Mouse (Mus musculus) ES-E14 (cell line): ENCODE measurements at regions not wholly inside any gene's neighbourhood (a gene's known extent, or its start where the extent isn't known, plus 50 kb on each side); places are given as distances from the start of the nearest gene placed in this dataset.

ENCODE experiments used
- DNase-seq: peaks from one replicate; pipeline ENCODE4 v3.0.0-alpha.2; 2013; ENCODE audit warnings: low read depth, low spot score
- H3K27ac ChIP-seq: 2 replicates; pipeline ENCODE4 v1.5.1; 2012; ENCODE audit warnings: low read depth, mild to moderate bottlenecking, low read length, moderate library complexity, mixed read lengths; ENCODE audit not compliant: poor library complexity, insufficient read depth, severe bottlenecking
- H3K36me3 ChIP-seq: 2 replicates; pipeline ENCODE4 v1.6.1; 2012; ENCODE audit warnings: mild to moderate bottlenecking, low read length, moderate library complexity, mixed read lengths; ENCODE audit not compliant: control insufficient read depth, poor library complexity, insufficient read depth, severe bottlenecking
- H3K4me1 ChIP-seq, 2 experiments: fragments of 150-350 bp in 1 of 2; sonication (generic) in 1 of 2; 2 replicates each; pipeline ENCODE4 v1.6.1; 2012; ENCODE audit warnings: low read length in 2 of 2, mild to moderate bottlenecking in 1 of 2, mixed read lengths in 1 of 2; ENCODE audit not compliant: control insufficient read depth in 2 of 2, insufficient read depth in 2 of 2, poor library complexity in 1 of 2
- H3K4me3 ChIP-seq, 2 experiments: fragments of 150-350 bp in 1 of 2; sonication (generic) in 1 of 2; 2 replicates each; pipeline ENCODE4 v1.5.1; 2012; ENCODE audit warnings: low read length in 2 of 2, low read depth in 1 of 2, mild to moderate bottlenecking in 1 of 2, mixed read lengths in 1 of 2; ENCODE audit not compliant: insufficient read depth in 1 of 2, poor library complexity in 1 of 2, severe bottlenecking in 1 of 2
- H3K9ac ChIP-seq: 2 replicates; pipeline ENCODE4 v1.6.1; 2012; ENCODE audit warnings: low read depth, mild to moderate bottlenecking, low read length, mixed read lengths; ENCODE audit not compliant: poor library complexity, insufficient read depth, severe bottlenecking
- H3K9me3 ChIP-seq: fragments of 150-350 bp; sonication (generic); 2 replicates; pipeline ENCODE4 v1.6.1; 2012; ENCODE audit warnings: low read depth, mild to moderate bottlenecking, low read length; ENCODE audit not compliant: control insufficient read depth, insufficient read depth
- CHD2 ChIP-seq: IDR thresholded peaks from 2 replicates; pipeline ENCODE4 v1.6.1; 2014; ENCODE audit warnings: mild to moderate bottlenecking, low read depth, low read length, inconsistent platforms
- HCFC1 ChIP-seq: IDR thresholded peaks from 2 replicates; pipeline ENCODE4 v1.6.1; 2012; ENCODE audit warnings: low read length, inconsistent platforms, borderline replicate concordance; ENCODE audit not compliant: insufficient read depth
- MAFK ChIP-seq: IDR thresholded peaks from 2 replicates; pipeline ENCODE4 v1.6.1; 2014; ENCODE audit warnings: mild to moderate bottlenecking, low read depth, low read length, inconsistent platforms; ENCODE audit not compliant: insufficient read depth
- ZC3H11A ChIP-seq: IDR thresholded peaks from 2 replicates; pipeline ENCODE4 v1.6.1; 2012; ENCODE audit warnings: low read depth, mild to moderate bottlenecking, inconsistent platforms, low read length, borderline replicate concordance
- ZNF384 ChIP-seq: IDR thresholded peaks from 2 replicates; pipeline ENCODE4 v1.6.1; 2012; ENCODE audit warnings: low read depth, low read length, inconsistent platforms
- in situ Hi-C, 2 experiments: fragments of 600-800 bp; cut with MboI; formaldehyde crosslinking; loops; one replicate each; pipeline ENCODE4 v1.15.1; 2025; ENCODE audit warnings: low sequenced_read_pairs in 2 of 2, inconsistent platforms in 1 of 2; ENCODE audit not compliant: unreplicated experiment in 2 of 2

DNA sequence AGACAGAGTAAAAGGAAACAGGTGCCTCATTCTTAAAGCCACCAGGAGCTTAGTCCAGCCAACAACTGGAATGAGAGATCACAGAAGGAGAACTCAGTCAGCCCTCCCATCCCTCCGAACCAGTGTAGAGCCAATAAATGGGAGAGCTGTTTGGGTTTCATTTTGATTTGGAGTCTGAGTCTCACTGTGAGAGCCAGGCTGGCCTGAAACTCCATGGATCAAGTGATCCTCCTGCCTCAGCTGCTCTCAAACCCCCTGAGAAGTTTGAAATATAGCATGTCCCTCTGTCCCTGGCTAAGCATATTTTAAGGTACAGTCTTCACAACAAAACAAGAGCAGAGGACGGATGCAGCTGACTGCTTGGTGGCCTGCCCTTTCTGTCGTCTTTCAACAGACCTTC lies 107.3 kb upstream of the Agap1 start:
- H3K36me3 ChIP-seq, result no peaks in the 10 kb centered on the region
- in situ Hi-C loops, result no loop called here

GRCm38 (mm10) chr1:89352936-89353335 lies 101.7 kb upstream of the Agap1 start:
- Histone ChIP-seq H3K36me3 (no peaks in the 10 kb centered on the region), H3K4me1 (no peaks in the 10 kb centered on the region), H3K4me3 (no peak overlapping the region), H3K9ac (no peak overlapping the region), H3K27ac (no peak overlapping the region), H3K9me3 (no peaks in the 10 kb centered on the region)
- in situ Hi-C loops, result no loop called here
- TF ChIP-seq ZC3H11A (no peak), MAFK (no peak), HCFC1 (no peak), ZNF384 (no peak), CHD2 (no peak)
- DNase-seq, result no peak

More for the DNA sequence above, 107.3 kb upstream of the Agap1 start:
- Histone ChIP-seq H3K9me3 (no peaks in the 10 kb centered on the region), H3K4me1 (no peaks in the 10 kb centered on the region), H3K9ac (no peak overlapping the region), H3K4me3 (no peak overlapping the region), H3K27ac (no peak overlapping the region)
- DNase-seq, result no peak
- TF ChIP-seq MAFK (no peak), ZNF384 (no peak), HCFC1 (no peak), ZC3H11A (no peak), CHD2 (no peak)

GRCm38 (mm10) chr1:89359257-89359656 lies 95.3 kb upstream of the Agap1 start:
- no peaks in the 10 kb centered on the region for H3K9me3 ChIP-seq
- TF ChIP-seq MAFK, result no peak
- TF ChIP-seq CHD2, result no peak
- TF ChIP-seq ZNF384, result no peak
- TF ChIP-seq HCFC1, result no peak
- no peak for TF ChIP-seq ZC3H11A
- no peak overlapping the region for H3K9ac ChIP-seq
- no peak for DNase-seq
- in situ Hi-C loops, result no loop called here
- no peaks in the 10 kb centered on the region for H3K36me3 ChIP-seq
- H3K4me3 ChIP-seq, result no peak overlapping the region
- H3K4me1 ChIP-seq, result no peaks in the 10 kb centered on the region
- H3K27ac ChIP-seq, result no peak overlapping the region

DNA sequence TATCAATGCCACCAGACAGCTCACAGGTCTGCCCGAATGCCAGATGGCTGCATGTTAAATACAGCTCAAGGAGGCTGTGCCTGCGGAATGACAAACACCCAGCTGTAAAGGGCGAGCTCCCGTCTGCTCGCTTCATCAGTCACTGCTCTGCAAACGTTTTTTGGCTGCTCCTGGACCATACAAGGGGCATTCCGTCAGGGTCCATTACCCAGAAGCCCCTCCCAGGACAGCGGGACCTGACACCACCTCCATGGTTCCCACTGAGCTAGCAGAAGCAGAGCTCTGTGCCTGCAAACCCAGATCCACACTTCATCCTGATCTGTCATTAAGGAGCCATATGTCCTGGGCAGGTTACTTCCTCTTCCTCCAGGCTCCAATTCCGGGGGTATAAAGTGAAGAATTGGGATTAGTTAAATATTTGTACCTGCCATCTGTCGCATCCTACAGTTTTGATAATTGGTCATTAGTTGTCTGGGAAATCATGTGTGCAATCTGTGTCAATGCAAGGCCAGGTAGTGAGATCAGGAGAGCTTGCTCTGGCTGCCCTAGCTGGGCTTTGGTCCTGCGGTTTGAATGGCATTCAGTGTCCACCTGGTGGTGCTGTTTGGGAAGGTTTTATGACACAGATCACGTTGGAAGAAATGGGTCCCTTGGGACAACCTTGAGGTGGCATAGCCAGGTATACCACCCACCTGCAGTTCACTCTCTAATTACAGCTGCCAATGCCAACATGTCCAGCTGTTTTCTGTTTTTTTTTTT lies 89.9 kb upstream of the Agap1 start:
- H3K9ac ChIP-seq, result no peak overlapping the region
- in situ Hi-C loops, result no loop called here
- H3K36me3 ChIP-seq, result no peaks in the 10 kb centered on the region
- H3K4me1 ChIP-seq, result no peaks in the 10 kb centered on the region
- no peak for TF ChIP-seq ZNF384
- no peak overlapping the region for H3K4me3 ChIP-seq
- H3K27ac ChIP-seq, result no peak overlapping the region
- no peak for DNase-seq
- no peaks in the 10 kb centered on the region for H3K9me3 ChIP-seq

DNA sequence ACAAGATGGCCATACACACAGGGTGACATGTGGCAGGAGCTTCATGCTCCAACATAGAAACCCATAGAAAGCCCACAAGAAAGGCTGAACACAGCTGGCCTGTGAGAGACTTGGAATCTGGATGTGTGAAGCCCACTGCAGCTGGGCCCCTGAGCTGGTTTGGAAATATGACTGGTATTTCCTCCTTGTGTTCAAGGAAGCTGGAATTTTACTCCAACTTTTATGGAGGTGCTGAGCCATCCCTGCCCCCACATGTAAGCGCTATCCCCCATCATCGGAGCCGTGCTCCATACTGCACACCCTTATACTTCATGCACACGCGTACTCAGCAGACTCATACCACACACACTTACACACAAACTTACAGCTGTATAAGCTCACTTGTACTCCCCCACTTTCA lies 87.7 kb upstream of the Agap1 start:
- no peaks in the 10 kb centered on the region for H3K36me3 ChIP-seq
- in situ Hi-C loops, result no loop called here
- H3K4me3 ChIP-seq, result no peak overlapping the region
- TF ChIP-seq ZNF384 (no peak), CHD2 (no peak), MAFK (no peak), ZC3H11A (no peak), HCFC1 (no peak)
- no peak overlapping the region for H3K27ac ChIP-seq
- no peak for DNase-seq
- H3K9ac ChIP-seq, result no peak overlapping the region
- no peaks in the 10 kb centered on the region for H3K4me1 ChIP-seq
- H3K9me3 ChIP-seq, result no peaks in the 10 kb centered on the region
